ENCODE assay signal across 8 mouse cellular contexts in genomic region chr9:63726088-63727010, GRCm38 (mm10). TPM values are rescaled to one million over a fixed set of nuclear protein-coding genes. Genes with fewer than 3 reads are reported as not detected.
DNase-seq lines count a peak whose midpoint lies in the region.

No protein-coding gene starts in this region.

- peak; percentile 35 for DNase-seq in thymus, postnatal 14 days
- DNase-seq in thymus, postnatal 10 days (ENCODE audit: low spot score in 2 of 2), result no peak
- peak; percentile 32 for DNase-seq in gastrocnemius, postnatal 10 days
- DNase-seq in kidney, postnatal 10 days, result peak; percentile 68
- DNase-seq in natural killer cell, adult 2 months (ENCODE audit: low spot score in 2 of 2), result peak; percentile 79 to 90
- DNase-seq in ovary, postnatal 10 days (ENCODE audit: low spot score), result no peak
- no peak for DNase-seq in thymus, postnatal 4 days
- DNase-seq in cerebellum, postnatal 25 days, result no peak

RNA-seq across cellular contexts. Expression of gene Smad3, which starts 31.4 kb away (rescaled TPM):
- 10 to 100 TPM; 44.9 to 45.0 TPM for total RNA-seq in gastrocnemius, postnatal 10 days (2021)

Comparison
In these comparisons a context has a peak if more than half of its experiments do, and no peak if none do; other contexts are left out.
1. DNase-seq: peak in thymus, postnatal 14 days (single experiment), gastrocnemius, postnatal 10 days (single experiment), kidney, postnatal 10 days (single experiment) and natural killer cell, adult 2 months (2 of 2); none in thymus, postnatal 10 days (0 of 2), ovary, postnatal 10 days (single experiment), thymus, postnatal 4 days (single experiment) and cerebellum, postnatal 25 days (0 of 2).